Mouse (Mus musculus) myocyte (in vitro differentiated cells): ENCODE data around the gene Sdk1. TPM values are rescaled to one million over a fixed set of nuclear protein-coding genes. Genes with fewer than 3 reads are reported as not detected.

Experiments used
- H3K27me3 ChIP-seq: one replicate; pipeline ENCODE4 v1.6.1; 2011; ENCODE audit not compliant: control insufficient read depth, insufficient read depth, insufficient read length
- H3K36me3 ChIP-seq: one replicate; pipeline ENCODE4 v1.6.1; 2011; ENCODE audit not compliant: control insufficient read depth, insufficient read depth
- H3K4me2 ChIP-seq: one replicate; pipeline ENCODE4 v1.6.1; 2011; ENCODE audit warnings: low read depth, control low read depth
- H3K4me3 ChIP-seq: one replicate; pipeline ENCODE4 v1.5.1; 2011; ENCODE audit warnings: mild to moderate bottlenecking, control low read depth, moderate library complexity
- H3K79me2 ChIP-seq: one replicate; pipeline ENCODE4 v1.6.1; 2011; ENCODE audit not compliant: control insufficient read depth, insufficient read depth
- H3ac ChIP-seq: one replicate; pipeline ENCODE4 v1.6.1; 2011; ENCODE audit not compliant: control insufficient read depth, insufficient read length
- CEBPB ChIP-seq: IDR thresholded peaks from 2 replicates; pipeline ENCODE4 v1.6.1; 2011; ENCODE audit warnings: mild to moderate bottlenecking, moderate library complexity; ENCODE audit not compliant: poor library complexity, insufficient read depth, severe bottlenecking
- E2F4 ChIP-seq: IDR thresholded peaks from one replicate; pipeline ENCODE4 v1.6.1; 2011; ENCODE audit warnings: mild to moderate bottlenecking, control low read depth, moderate library complexity; ENCODE audit not compliant: insufficient read depth
- MAX ChIP-seq: IDR thresholded peaks from one replicate; pipeline ENCODE4 v1.6.1; 2011; ENCODE audit warnings: low read depth, mild to moderate bottlenecking, control low read depth
- MYOD1 ChIP-seq, 3 experiments: IDR thresholded peaks; one replicate each; pipeline ENCODE4 v1.6.1; 2011; ENCODE audit warnings: control low read depth in 2 of 3, low read depth in 2 of 3, mild to moderate bottlenecking in 2 of 3, moderate library complexity in 1 of 3; ENCODE audit not compliant: insufficient read length in 2 of 3, control insufficient read depth in 1 of 3
- MYOG ChIP-seq, 3 experiments: IDR thresholded peaks; one replicate each; pipeline ENCODE4 v1.6.1; 2011; ENCODE audit warnings: control low read depth in 2 of 3, low read depth in 2 of 3, mild to moderate bottlenecking in 2 of 3; ENCODE audit not compliant: insufficient read length in 2 of 3, control insufficient read depth in 1 of 3, insufficient read depth in 1 of 3
- POLR2A ChIP-seq: IDR thresholded peaks from one replicate; pipeline ENCODE4 v1.6.1; 2011; ENCODE audit warnings: low read depth, mild to moderate bottlenecking, control low read depth, moderate library complexity; ENCODE audit not compliant: insufficient read length
- POLR2AphosphoS2 ChIP-seq: IDR thresholded peaks from one replicate; pipeline ENCODE4 v1.6.1; 2011; ENCODE audit warnings: low read depth, control low read depth; ENCODE audit not compliant: insufficient read length
- REST ChIP-seq: IDR thresholded peaks from one replicate; pipeline ENCODE4 v1.6.1; 2011; ENCODE audit warnings: mild to moderate bottlenecking, control low read depth, moderate library complexity; ENCODE audit not compliant: insufficient read depth, insufficient read length
- SRF ChIP-seq: IDR thresholded peaks from one replicate; pipeline ENCODE4 v1.6.1; 2011; ENCODE audit warnings: low read depth; ENCODE audit not compliant: control insufficient read depth, insufficient read length
- TCF12 ChIP-seq: IDR thresholded peaks from one replicate; pipeline ENCODE4 v1.6.1; 2011; ENCODE audit warnings: mild to moderate bottlenecking, control low read depth; ENCODE audit not compliant: poor library complexity, insufficient read depth, severe bottlenecking
- TCF3 ChIP-seq: IDR thresholded peaks from one replicate; pipeline ENCODE4 v1.6.1; 2011; ENCODE audit warnings: low read depth, control low read depth; ENCODE audit not compliant: insufficient read length
- USF1 ChIP-seq: IDR thresholded peaks from one replicate; pipeline ENCODE4 v1.6.1; 2011; ENCODE audit warnings: low read depth, mild to moderate bottlenecking, control low read depth, moderate library complexity
- polyA plus RNA-seq: library from polyadenylated mRNA; unstranded; fragments of >200 nt; fragmentation: generic; extraction: Trizol; gene quantifications from one replicate; pipeline ENCODE4 v1.2.1, GENCODE M21; 2012; ENCODE audit warnings: missing spikeins

Sdk1 gene
- polyA plus RNA-seq, 1 experiment = 1.6 TPM

GRCm38 (mm10) chr5:142173636-142174035, 932.3 kb downstream of the Sdk1 start:
- no peak overlapping the region for H3K4me2 ChIP-seq
- TF ChIP-seq MYOD1 (IDR thresholded peaks at IDR 0.05; ENCODE audit: control insufficient read depth in 1 of 3, insufficient read length in 2 of 3, low read depth in 2 of 3) (no peak), TCF3 (no peak), CEBPB (no peak), POLR2A (no peak), MAX (no peak), E2F4 (no peak)
- no peaks in the 10 kb centered on the region for H3K36me3 ChIP-seq
- no peaks in the 10 kb centered on the region for H3K79me2 ChIP-seq
- H3ac ChIP-seq = no peak overlapping the region
- no peak overlapping the region for H3K4me3 ChIP-seq
- no peaks in the 10 kb centered on the region for H3K27me3 ChIP-seq

GRCm38 (mm10) chr5:142178164-142178563, 936.9 kb downstream of the Sdk1 start:
- Histone ChIP-seq H3K27me3 (peaks cover 12% of the 10 kb centered on the region), H3K4me2 (no peak overlapping the region), H3K4me3 (no peak overlapping the region), H3ac (no peak overlapping the region), H3K79me2 (no peaks in the 10 kb centered on the region), H3K36me3 (no peaks in the 10 kb centered on the region)
- no peak for TF ChIP-seq E2F4
- no peak for TF ChIP-seq SRF
- no peak for TF ChIP-seq TCF3
- TF ChIP-seq POLR2AphosphoS2 = no peak
- no peak for TF ChIP-seq POLR2A
- TF ChIP-seq MYOG (IDR thresholded peaks at IDR 0.05; ENCODE audit: control insufficient read depth in 1 of 3, insufficient read depth in 1 of 3, insufficient read length in 2 of 3, low read depth in 2 of 3) = no peak
- TF ChIP-seq MAX = no peak

- Histone ChIP-seq H3K4me3 (no peak overlapping the region), H3ac (no peak overlapping the region), H3K36me3 (no peaks in the 10 kb centered on the region), H3K4me2 (no peak overlapping the region), H3K27me3 (peaks cover 12% of the 10 kb centered on the region), H3K79me2 (no peaks in the 10 kb centered on the region)
- TF ChIP-seq MYOG (IDR thresholded peaks at IDR 0.05; ENCODE audit: control insufficient read depth in 1 of 3, insufficient read depth in 1 of 3, insufficient read length in 2 of 3, low read depth in 2 of 3) (no peak), POLR2A (no peak), SRF (no peak), MAX (no peak), REST (no peak), TCF3 (no peak)
Measured at GRCm38 (mm10) chr5:142179304-142179703, 938.0 kb downstream of the Sdk1 start.

GRCm38 (mm10) chr5:142181862-142182261, 940.6 kb downstream of the Sdk1 start:
- H3K4me2 ChIP-seq = no peak overlapping the region
- H3ac ChIP-seq = no peak overlapping the region
- H3K79me2 ChIP-seq = no peaks in the 10 kb centered on the region
- no peaks in the 10 kb centered on the region for H3K36me3 ChIP-seq
- TF ChIP-seq MYOG (IDR thresholded peaks at IDR 0.05; ENCODE audit: control insufficient read depth in 1 of 3, insufficient read depth in 1 of 3, insufficient read length in 2 of 3, low read depth in 2 of 3) (no peak), SRF (no peak), CEBPB (no peak), E2F4 (no peak), POLR2A (no peak), MAX (no peak), TCF3 (no peak)
- no peak overlapping the region for H3K4me3 ChIP-seq
- H3K27me3 ChIP-seq = peaks cover 12% of the 10 kb centered on the region

GRCm38 (mm10) chr5:142188765-142189164, 947.5 kb downstream of the Sdk1 start:
- Histone ChIP-seq H3K4me2 (no peak overlapping the region), H3K27me3 (no peaks in the 10 kb centered on the region), H3K79me2 (no peaks in the 10 kb centered on the region), H3K4me3 (no peak overlapping the region), H3K36me3 (no peaks in the 10 kb centered on the region), H3ac (no peak overlapping the region)
- TF ChIP-seq MYOD1 (IDR thresholded peaks at IDR 0.05; ENCODE audit: control insufficient read depth in 1 of 3, insufficient read length in 2 of 3, low read depth in 2 of 3) = no peak
- no peak for TF ChIP-seq TCF12
- TF ChIP-seq REST = no peak
- no peak for TF ChIP-seq USF1
- TF ChIP-seq POLR2A = no peak
- no peak for TF ChIP-seq TCF3
- no peak for TF ChIP-seq MYOG (IDR thresholded peaks at IDR 0.05; ENCODE audit: control insufficient read depth in 1 of 3, insufficient read depth in 1 of 3, insufficient read length in 2 of 3, low read depth in 2 of 3)
- no peak for TF ChIP-seq SRF
- no peak for TF ChIP-seq CEBPB
- no peak for TF ChIP-seq MAX
- TF ChIP-seq E2F4 = no peak
- no peak for TF ChIP-seq POLR2AphosphoS2
